ENCODE assay signal across 31 mouse cellular contexts in genomic region chr17:70507759-70508158, GRCm38 (mm10).
DNase-seq lines count a peak whose midpoint lies in the region; ATAC-seq and TF ChIP-seq lines count a peak whose summit lies in the region.
"Had no signal": no experiment of that assay in that cellular context is flagged by ENCODE, and none has a peak within 500 bp of the region (broad histone marks: within the 10 kb centered on the region; RNA-seq: fewer than 3 reads in every experiment).

No protein-coding gene starts in this region.

- DNase-seq in forebrain, embryonic 11.5 days (ENCODE audit: low spot score) = no peak
- DNase-seq in hindbrain, embryonic 10.5 days (ENCODE audit: low spot score) = peak; percentile 17
- peak; percentile 11 for DNase-seq in retina, postnatal 1 day
- no peak for DNase-seq in retina, embryonic 14.5 days (ENCODE audit: low spot score)
- DNase-seq in limb, embryonic 14.5 days (ENCODE audit: low spot score) = no peak
- no peak for DNase-seq in thymus, postnatal 36 days
- DNase-seq: adrenal gland, postnatal 10 days; cerebellum, adult 18-20 months; cerebellum, postnatal 10 days; gastrocnemius, postnatal 36 days; heart, adult 2 months; heart, postnatal 10 days; kidney, adult 18-20 months; kidney, postnatal 36 days; layer of hippocampus, postnatal 36 days; left cerebral cortex, postnatal 4 days; lung, postnatal 36 days; thymus, adult 2 months; thymus, postnatal 4 days had no signal

- H3K9ac ChIP-seq in forebrain, embryonic 11.5 days (ENCODE audit: low read length) = no peak overlapping the region
- H3K9ac ChIP-seq in forebrain, embryonic 12.5 days = no peak overlapping the region
- H3K9ac ChIP-seq in hindbrain, embryonic 16.5 days (ENCODE audit: low read depth, low read length) = no peak overlapping the region
- no peak overlapping the region for H3K9ac ChIP-seq in limb, embryonic 14.5 days (ENCODE audit: low read depth, low read length, severe bottlenecking)
- H3K9ac ChIP-seq: embryonic facial prominence, embryonic 12.5 days; heart, embryonic 13.5 days; hindbrain, embryonic 15.5 days; kidney, embryonic 15.5 days; neural tube, embryonic 12.5 days had no signal

- H3K4me3 ChIP-seq in forebrain, embryonic 11.5 days (ENCODE audit: low read depth, low read length) = no peak overlapping the region
- H3K4me3 ChIP-seq in forebrain, embryonic 12.5 days (replicated peaks) = no peak overlapping the region
- no peak overlapping the region for H3K4me3 ChIP-seq in hindbrain, embryonic 10.5 days
- no peak overlapping the region for H3K4me3 ChIP-seq in hindbrain, embryonic 16.5 days (ENCODE audit: low read length)
- no peak overlapping the region for H3K4me3 ChIP-seq in limb, embryonic 14.5 days (replicated peaks; ENCODE audit: low read length)
- H3K4me3 ChIP-seq: embryonic facial prominence, embryonic 12.5 days; heart, adult 2 months; heart, embryonic 13.5 days; hindbrain, embryonic 15.5 days; kidney, embryonic 15.5 days; megakaryocyte, embryonic 14.5 days; myocyte; neural tube, embryonic 12.5 days had no signal

- no peak overlapping the region for H3K27ac ChIP-seq in forebrain, embryonic 11.5 days (ENCODE audit: low read depth, low read length)
- H3K27ac ChIP-seq in forebrain, embryonic 12.5 days = no peak overlapping the region
- no peak overlapping the region for H3K27ac ChIP-seq in hindbrain, embryonic 10.5 days
- no peak overlapping the region for H3K27ac ChIP-seq in hindbrain, embryonic 16.5 days (ENCODE audit: low read depth, low read length)
- H3K27ac ChIP-seq in limb, embryonic 14.5 days (replicated peaks; ENCODE audit: low read depth, low read length) = no peak overlapping the region
- H3K27ac ChIP-seq: embryonic facial prominence, embryonic 12.5 days; heart, adult 2 months; heart, embryonic 13.5 days; hindbrain, embryonic 15.5 days; kidney, embryonic 15.5 days; neural tube, embryonic 12.5 days had no signal

- WGBS in forebrain, embryonic 11.5 days = 29% methylated on average over 4 of the region's 4 CpGs
- 31% methylated on average over 4 of the region's 4 CpGs for WGBS in forebrain, embryonic 12.5 days
- 31% methylated on average over 4 of the region's 4 CpGs for WGBS in hindbrain, embryonic 10.5 days
- WGBS in hindbrain, embryonic 16.5 days = 34% methylated on average over 4 of the region's 4 CpGs
- WGBS in limb, embryonic 14.5 days = 36% methylated on average over 4 of the region's 4 CpGs

- peak; percentile 36; the same call in 1 of the 2 replicates for ATAC-seq in forebrain, embryonic 11.5 days (replicated peaks; ENCODE audit: low FRiP score)
- ATAC-seq in forebrain, embryonic 12.5 days (ENCODE audit: low FRiP score) = no peak; the same call in 1 of the 2 replicates
- ATAC-seq in hindbrain, embryonic 16.5 days = no peak
- ATAC-seq in limb, embryonic 14.5 days (ENCODE audit: low FRiP score, low read depth) = peak; percentile 44
- ATAC-seq: midbrain, embryonic 16.5 days; Patski had no signal

- H3K9me3 ChIP-seq in forebrain, embryonic 11.5 days (ENCODE audit: control insufficient read depth, low read length) = no peaks in the 10 kb centered on the region
- 0 out of 2 replicates have a peak, but pooled peaks cover 4% of the 10 kb centered on the region for H3K9me3 ChIP-seq in forebrain, embryonic 12.5 days
- no peaks in the 10 kb centered on the region for H3K9me3 ChIP-seq in hindbrain, embryonic 10.5 days
- no peaks in the 10 kb centered on the region for H3K9me3 ChIP-seq in hindbrain, embryonic 16.5 days (ENCODE audit: control insufficient read depth, low read length)
- H3K9me3 ChIP-seq in limb, embryonic 14.5 days (ENCODE audit: control insufficient read depth, low read length) = no peaks in the 10 kb centered on the region
- H3K9me3 ChIP-seq: embryonic facial prominence, embryonic 12.5 days; heart, embryonic 13.5 days; hindbrain, embryonic 15.5 days; kidney, embryonic 15.5 days; neural tube, embryonic 12.5 days had no signal

- H3K36me3 ChIP-seq in forebrain, embryonic 11.5 days (ENCODE audit: control insufficient read depth, insufficient read depth, low read length) = no peaks in the 10 kb centered on the region
- H3K36me3 ChIP-seq in forebrain, embryonic 12.5 days (replicated peaks) = no peaks in the 10 kb centered on the region
- H3K36me3 ChIP-seq in hindbrain, embryonic 10.5 days = no peaks in the 10 kb centered on the region
- H3K36me3 ChIP-seq in hindbrain, embryonic 16.5 days (ENCODE audit: control insufficient read depth, insufficient read depth, low read length) = no peaks in the 10 kb centered on the region
- no peaks in the 10 kb centered on the region for H3K36me3 ChIP-seq in limb, embryonic 14.5 days (ENCODE audit: control insufficient read depth, insufficient read depth, low read length)
- H3K36me3 ChIP-seq: embryonic facial prominence, embryonic 12.5 days; heart, embryonic 13.5 days; hindbrain, embryonic 15.5 days; kidney, embryonic 15.5 days; neural tube, embryonic 12.5 days had no signal

- no peak for TF ChIP-seq POLR2A in limb, embryonic 14.5 days (IDR thresholded peaks at IDR 0.05; ENCODE audit: borderline replicate concordance, extremely low read depth, insufficient read depth, insufficient read length)

- H3K27me3 ChIP-seq in forebrain, embryonic 11.5 days (ENCODE audit: control insufficient read depth, insufficient read depth, low read length) = no peaks in the 10 kb centered on the region
- no peaks in the 10 kb centered on the region for H3K27me3 ChIP-seq in forebrain, embryonic 12.5 days
- H3K27me3 ChIP-seq in hindbrain, embryonic 10.5 days (ENCODE audit: insufficient read depth, poor library complexity, severe bottlenecking) = no peaks in the 10 kb centered on the region
- H3K27me3 ChIP-seq in hindbrain, embryonic 16.5 days (replicated peaks; ENCODE audit: control insufficient read depth, insufficient read depth, low read length) = no peaks in the 10 kb centered on the region
- no peaks in the 10 kb centered on the region for H3K27me3 ChIP-seq in limb, embryonic 14.5 days (ENCODE audit: control insufficient read depth, insufficient read depth, low read length)
- H3K27me3 ChIP-seq: embryonic facial prominence, embryonic 12.5 days; heart, embryonic 13.5 days; hindbrain, embryonic 15.5 days; kidney, embryonic 15.5 days; megakaryocyte, embryonic 14.5 days; neural tube, embryonic 12.5 days had no signal

- H3K4me2 ChIP-seq in forebrain, embryonic 11.5 days (ENCODE audit: low read depth, low read length, severe bottlenecking) = no peak overlapping the region
- no peak overlapping the region for H3K4me2 ChIP-seq in forebrain, embryonic 12.5 days
- no peak overlapping the region for H3K4me2 ChIP-seq in hindbrain, embryonic 16.5 days (ENCODE audit: low read length)
- H3K4me2 ChIP-seq in limb, embryonic 14.5 days (replicated peaks; ENCODE audit: low read depth, low read length, severe bottlenecking) = no peak overlapping the region
- H3K4me2 ChIP-seq: embryonic facial prominence, embryonic 12.5 days; heart, embryonic 13.5 days; hindbrain, embryonic 15.5 days; kidney, embryonic 15.5 days; liver, embryonic 11.5 days; neural tube, embryonic 12.5 days had no signal

- H3K4me1 ChIP-seq in forebrain, embryonic 11.5 days (replicated peaks; ENCODE audit: control insufficient read depth, insufficient read depth, low read length) = no peaks in the 10 kb centered on the region
- H3K4me1 ChIP-seq in forebrain, embryonic 12.5 days = peaks cover 11% of the 10 kb centered on the region
- H3K4me1 ChIP-seq in hindbrain, embryonic 10.5 days (replicated peaks) = 0 out of 2 replicates have a peak, but pooled peaks cover 7% of the 10 kb centered on the region
- no peaks in the 10 kb centered on the region for H3K4me1 ChIP-seq in hindbrain, embryonic 16.5 days (ENCODE audit: control insufficient read depth, insufficient read depth, low read depth, low read length)
- H3K4me1 ChIP-seq in limb, embryonic 14.5 days (ENCODE audit: control insufficient read depth, insufficient read depth, low read length) = 0 out of 2 replicates have a peak, but pooled peaks cover 2% of the 10 kb centered on the region
- H3K4me1 ChIP-seq: heart, embryonic 13.5 days; hindbrain, embryonic 15.5 days; kidney, embryonic 15.5 days; megakaryocyte, embryonic 14.5 days; neural tube, embryonic 12.5 days had no signal

Comparison
In these comparisons a context has a peak if more than half of its experiments do, and no peak if none do; other contexts are left out.
1. ATAC-seq: peak in forebrain, embryonic 11.5 days (single experiment) and limb, embryonic 14.5 days (single experiment); none in forebrain, embryonic 12.5 days (single experiment) and hindbrain, embryonic 16.5 days (single experiment).
2. DNase-seq: peak in hindbrain, embryonic 10.5 days (single experiment) and retina, postnatal 1 day (single experiment); none in forebrain, embryonic 11.5 days (single experiment), retina, embryonic 14.5 days (single experiment), limb, embryonic 14.5 days (single experiment) and thymus, postnatal 36 days (0 of 2).